Mouse (Mus musculus) left cerebral cortex, postnatal 4 days (tissue): ENCODE data around the gene Carmil1. TPM values are rescaled to one million over a fixed set of nuclear protein-coding genes. Genes with fewer than 3 reads are reported as not detected.

ENCODE experiments used
- total RNA-seq, 2 experiments: library from RNA; stranded (reverse); gene quantifications; 2 replicates each; pipeline ENCODE4 v1.2.3; 2021

Carmil1 gene
- total RNA-seq, 2 experiments from 2014 or later, result 57.9 to 82.4 TPM

Other genes starting within 250 kb of the Carmil1 start
- gene Cmah, start 46.6 kb upstream of the Carmil1 start, total RNA-seq, result under 1 TPM; 0.40 to 0.58 TPM